Mouse (Mus musculus) stomach, postnatal 0 days (tissue): ENCODE measurements around the gene Hspg2. TPM values are rescaled to one million over a fixed set of nuclear protein-coding genes. Genes with fewer than 3 reads are reported as not detected.

ENCODE experiments used
- ATAC-seq: fragments of 200-750 bp; cut with Nextera tagmentation; 2 replicates; pipeline ENCODE4 v1.8.0; 2017; ENCODE audit not compliant: low FRiP score, low TSS enrichment
- DNase-seq: peaks from one replicate; pipeline ENCODE4 v3.0.0-alpha.2; 2016; ENCODE audit warnings: low spot score
- H3K27ac ChIP-seq: fragments of 300-500 bp; sonication (generic); replicated peaks from 2 replicates; pipeline ENCODE4 v1.5.1; 2014; ENCODE audit warnings: mild to moderate bottlenecking, control low read depth
- H3K27me3 ChIP-seq: fragments of 300-500 bp; sonication (generic); 2 replicates; pipeline ENCODE4 v1.6.1; 2014; ENCODE audit warnings: low read length; ENCODE audit not compliant: control insufficient read depth, insufficient read depth
- H3K36me3 ChIP-seq: fragments of 300-500 bp; sonication (generic); 2 replicates; pipeline ENCODE4 v1.6.1; 2014; ENCODE audit warnings: low read length, mixed read lengths; ENCODE audit not compliant: control insufficient read depth, insufficient read depth
- H3K4me1 ChIP-seq: fragments of 300-500 bp; sonication (generic); replicated peaks from 2 replicates; pipeline ENCODE4 v1.6.1; 2014; ENCODE audit warnings: antibody characterized with exemption; ENCODE audit not compliant: control insufficient read depth, insufficient read depth
- H3K4me2 ChIP-seq: fragments of 300-500 bp; sonication (generic); replicated peaks from 2 replicates; pipeline ENCODE4 v1.6.1; 2014; ENCODE audit warnings: low read depth, mild to moderate bottlenecking, control low read depth, moderate library complexity
- H3K4me3 ChIP-seq: fragments of 300-500 bp; sonication (generic); 2 replicates; pipeline ENCODE4 v1.5.1; 2014; ENCODE audit warnings: low read depth, low read length, control low read depth
- H3K9ac ChIP-seq: fragments of 300-500 bp; sonication (generic); 2 replicates; pipeline ENCODE4 v1.6.1; 2014; ENCODE audit warnings: mild to moderate bottlenecking, low read length, control low read depth, mixed read lengths
- H3K9me3 ChIP-seq: fragments of 300-500 bp; sonication (generic); 2 replicates; pipeline ENCODE4 v1.6.1; 2016; ENCODE audit warnings: low read length; ENCODE audit not compliant: control insufficient read depth
- CTCF ChIP-seq: IDR thresholded peaks from 2 replicates; pipeline ENCODE4 v1.5.1; 2016; ENCODE audit warnings: antibody characterized with exemption, low read depth, mild to moderate bottlenecking, moderate library complexity
- EP300 ChIP-seq: optimal IDR thresholded peaks from 2 replicates; pipeline ENCODE3; 2016; ENCODE audit warnings: antibody characterized with exemption
- WGBS: fragments of 180-500 bp; shearing (Covaris S2); extraction: QIAGEN DNeasy Blood & Tissue Kit; methylation state at CpG from one replicate; pipeline ENCODE4 v1.1.7; 2014; 5-methylcytosine and 5-hydroxymethylcytosine counted together
- polyA plus RNA-seq: library from polyadenylated mRNA; unstranded; fragments of >200 nt; fragmentation: Nextera tagmentation; extraction: Ambion mirVana; gene quantifications from 2 replicates; pipeline ENCODE4 v1.2.1, GENCODE M21; 2015

Gene Hspg2
- polyA plus RNA-seq, 1 experiment from 2014 or later, result 16.0 TPM

GRCm38 (mm10) chr4:137594496-137595270, 126.1 kb downstream of the Hspg2 start:
- ATAC-seq, result peak; percentile 13; the same call in 1 of the 2 replicates
- Histone ChIP-seq H3K4me3 (peak overlapping the region; percentile 93), H3K9me3 (no peaks in the 10 kb centered on the region), H3K4me1 (no peaks in the 10 kb centered on the region), H3K9ac (peak overlapping the region; percentile 91), H3K27me3 (no peaks in the 10 kb centered on the region), H3K27ac (peak overlapping the region; percentile 100), H3K36me3 (no peaks in the 10 kb centered on the region), H3K4me2 (peak overlapping the region; percentile 54)
- WGBS, result 2% methylated on average over 40 of the region's 40 CpGs
- TF ChIP-seq EP300 (no peak), CTCF (no peak)
- DNase-seq, result peak; percentile 66

DNA sequence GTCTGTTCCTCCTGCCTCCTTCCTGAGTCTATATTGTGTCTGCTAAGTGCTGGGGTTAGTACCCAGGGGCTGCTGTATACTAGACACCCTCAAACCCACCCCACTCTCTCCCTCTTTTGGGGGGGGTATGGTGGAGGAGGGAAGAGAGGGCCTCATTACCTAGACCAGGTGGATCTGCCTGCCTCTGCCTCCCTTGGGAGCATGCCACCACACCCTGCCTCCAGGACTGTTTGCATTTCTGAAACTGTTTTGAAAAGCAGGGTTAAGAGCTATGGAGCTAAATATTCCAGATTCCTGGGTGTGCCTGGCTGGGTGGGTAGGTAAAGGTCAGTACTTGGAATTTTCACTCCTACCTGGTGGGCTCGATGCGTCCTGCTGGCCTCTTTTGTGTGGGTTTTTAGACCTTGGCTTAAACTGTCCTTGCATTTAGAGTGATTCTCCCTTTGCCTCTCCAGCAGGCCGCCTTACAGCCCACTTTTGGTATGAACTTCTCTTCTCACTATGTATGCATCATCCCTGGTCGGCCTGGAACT, 128.6 kb downstream of the Hspg2 start:
- H3K27ac ChIP-seq, result no peak overlapping the region
- no peaks in the 10 kb centered on the region for H3K36me3 ChIP-seq
- WGBS, result 90% methylated on average over 4 of the region's 4 CpGs
- TF ChIP-seq CTCF, result no peak
- no peak for TF ChIP-seq EP300
- no peak overlapping the region for H3K4me3 ChIP-seq
- H3K27me3 ChIP-seq, result no peaks in the 10 kb centered on the region
- ATAC-seq (no peak), DNase-seq (no peak)
- H3K4me1 ChIP-seq, result no peaks in the 10 kb centered on the region
- H3K9me3 ChIP-seq, result no peaks in the 10 kb centered on the region
- no peak overlapping the region for H3K4me2 ChIP-seq
- no peak overlapping the region for H3K9ac ChIP-seq

DNA sequence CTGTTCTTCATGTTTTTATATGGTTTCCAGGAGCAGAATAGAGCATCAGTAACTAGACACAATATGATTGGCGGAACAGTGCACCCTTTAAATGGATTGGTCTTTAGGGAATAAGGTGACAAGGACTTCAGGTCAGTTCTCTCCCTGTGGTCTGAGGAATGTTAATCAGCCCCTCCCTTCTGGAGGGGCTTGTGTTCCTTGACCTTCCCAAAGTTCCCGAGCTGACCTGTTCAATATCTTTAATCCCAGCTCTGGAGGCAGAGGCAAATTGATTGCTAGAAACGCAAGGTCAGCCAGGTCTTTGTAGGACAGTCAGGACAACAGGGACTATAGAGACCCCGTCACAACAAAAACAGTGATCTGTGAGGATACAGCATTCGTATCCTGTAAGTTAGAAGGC, 130.0 kb downstream of the Hspg2 start:
- Histone ChIP-seq H3K4me3 (no peak overlapping the region), H3K4me2 (no peak overlapping the region), H3K36me3 (no peaks in the 10 kb centered on the region), H3K27ac (no peak overlapping the region), H3K4me1 (no peaks in the 10 kb centered on the region), H3K9me3 (no peaks in the 10 kb centered on the region), H3K27me3 (no peaks in the 10 kb centered on the region), H3K9ac (no peak overlapping the region)
- ATAC-seq (no peak), DNase-seq (no peak)
- WGBS, result 82% methylated on average over 5 of the region's 5 CpGs
- TF ChIP-seq CTCF, result no peak
- TF ChIP-seq EP300, result no peak

DNA sequence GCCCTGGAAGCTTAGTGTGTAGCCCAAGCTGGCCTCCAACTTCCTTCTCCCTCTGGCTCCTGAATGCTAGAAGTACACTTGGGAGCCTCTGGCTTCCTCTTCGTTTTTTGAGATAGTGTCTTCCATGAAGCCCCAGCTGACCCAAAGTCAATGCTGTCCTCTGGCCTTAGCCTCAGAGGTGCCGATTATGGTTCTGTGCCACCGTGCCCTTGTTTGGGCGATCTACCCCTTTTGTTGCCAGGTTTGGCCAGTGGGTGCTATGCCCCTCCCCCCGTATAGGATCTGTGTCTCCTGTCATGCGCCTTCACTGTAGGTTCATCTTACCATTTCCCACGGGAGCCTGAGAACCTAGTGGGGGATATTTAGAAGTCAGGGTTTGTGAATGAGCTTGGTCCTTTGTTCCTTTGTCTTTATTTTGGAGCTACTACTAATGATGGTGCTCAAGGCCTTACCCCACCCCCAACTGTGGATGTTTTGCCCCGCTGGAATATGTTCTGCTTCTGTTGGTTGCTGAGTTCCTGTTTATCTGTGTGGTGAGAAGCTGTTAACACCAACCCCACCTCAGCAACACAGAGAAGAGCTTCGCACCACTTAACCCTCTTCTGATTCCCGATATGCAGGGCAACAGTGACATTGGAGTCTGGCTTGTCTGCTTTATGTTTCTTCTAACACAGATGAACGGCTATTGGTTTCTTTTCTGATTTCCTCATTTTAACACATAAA, 135.0 kb downstream of the Hspg2 start:
- Histone ChIP-seq H3K36me3 (peaks cover 19% of the 10 kb centered on the region), H3K4me2 (no peak overlapping the region), H3K27me3 (no peaks in the 10 kb centered on the region), H3K9me3 (no peaks in the 10 kb centered on the region), H3K27ac (no peak overlapping the region), H3K4me3 (no peak overlapping the region), H3K4me1 (no peaks in the 10 kb centered on the region), H3K9ac (no peak overlapping the region)
- no peak for TF ChIP-seq EP300
- TF ChIP-seq CTCF, result no peak
- no peak for DNase-seq
- WGBS, result 75% methylated on average over 11 of the region's 11 CpGs
- no peak for ATAC-seq

GRCm38 (mm10) chr4:137607023-137607422, 138.5 kb downstream of the Hspg2 start:
- DNase-seq, result no peak
- peaks cover 29% of the 10 kb centered on the region for H3K36me3 ChIP-seq

DNA sequence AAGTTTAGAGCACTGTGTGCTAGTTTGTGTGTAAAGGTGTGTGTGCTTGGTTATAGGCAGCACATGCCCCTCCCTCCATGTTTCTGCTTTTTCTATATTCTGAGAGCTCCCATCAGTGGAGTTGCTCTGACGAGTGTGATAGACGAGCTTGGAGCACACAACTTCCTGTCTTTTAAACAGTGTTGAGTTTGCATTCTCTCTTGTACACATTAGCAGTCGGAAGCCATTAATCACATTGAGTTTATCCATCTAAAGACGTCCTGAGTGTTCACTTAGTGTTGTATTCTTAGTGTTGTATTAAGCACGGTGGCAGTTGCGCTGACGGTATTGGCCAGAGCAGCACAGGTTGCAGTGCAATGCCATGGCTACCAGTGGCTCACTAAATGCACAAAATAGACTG, 140.7 kb downstream of the Hspg2 start:
- Histone ChIP-seq H3K27me3 (no peaks in the 10 kb centered on the region), H3K9me3 (no peaks in the 10 kb centered on the region), H3K4me1 (no peaks in the 10 kb centered on the region), H3K9ac (no peak overlapping the region), H3K36me3 (peaks cover 43% of the 10 kb centered on the region), H3K27ac (no peak overlapping the region), H3K4me2 (no peak overlapping the region), H3K4me3 (no peak overlapping the region)
- ATAC-seq, result no peak
- TF ChIP-seq EP300, result no peak
- no peak for TF ChIP-seq CTCF
- no peak for DNase-seq
- 35% methylated on average over 7 of the region's 7 CpGs for WGBS

More at GRCm38 (mm10) chr4:137607023-137607422, 138.5 kb downstream of the Hspg2 start:
- Histone ChIP-seq H3K4me2 (no peak overlapping the region), H3K4me1 (no peaks in the 10 kb centered on the region), H3K4me3 (no peak overlapping the region), H3K9me3 (no peaks in the 10 kb centered on the region), H3K27me3 (no peaks in the 10 kb centered on the region), H3K9ac (no peak overlapping the region), H3K27ac (no peak overlapping the region)
- TF ChIP-seq EP300 (no peak), CTCF (no peak)
- 85% methylated on average over 2 of the region's 2 CpGs for WGBS
- no peak for ATAC-seq
